Mouse (Mus musculus) megakaryocyte-erythroid progenitor cell, adult 5 weeks (primary cell): ENCODE measurements around the gene Cdhr1. TPM values are rescaled to one million over a fixed set of nuclear protein-coding genes. Genes with fewer than 3 reads are reported as not detected.

Experiments
- polyA plus RNA-seq: library from polyadenylated mRNA; stranded (reverse); fragments of >175 nt; gene quantifications from 2 replicates; pipeline ENCODE4 v1.2.3, GENCODE M21; 2012

The Cdhr1 gene
- not detected in 2 replicates for polyA plus RNA-seq

DNA sequence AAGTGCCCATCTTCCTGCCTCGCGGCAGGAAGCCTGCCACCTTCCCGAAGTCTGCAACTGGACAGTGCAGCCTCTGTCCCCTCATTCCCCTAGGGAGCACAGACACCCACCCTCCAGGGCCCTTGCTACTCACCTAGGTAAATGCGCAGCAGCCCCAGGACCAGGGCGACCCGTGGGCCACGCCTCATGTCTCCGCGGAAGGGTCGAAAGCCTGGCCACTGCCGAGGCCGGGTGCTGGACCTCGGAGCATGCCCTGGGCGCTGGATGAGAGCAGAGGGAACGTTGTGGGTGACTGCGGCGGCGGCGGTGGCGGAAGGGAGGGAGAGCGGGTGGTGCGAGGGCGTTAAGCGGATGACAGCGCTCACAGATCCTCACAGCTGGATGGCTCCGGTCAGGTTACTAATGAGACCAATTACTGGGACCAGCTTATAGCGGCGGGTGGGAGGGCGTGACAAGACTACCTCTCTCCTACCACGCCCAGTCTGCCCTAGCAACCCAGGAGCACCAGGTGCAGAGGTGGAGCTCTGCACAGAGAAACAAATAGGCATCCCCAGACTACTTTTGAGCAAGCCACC is at the start of gene Cdhr1:
Gene Cdhr1, minus strand, starts transcription at position 392 of the 575 bp plus-strand sequence.

DNA sequence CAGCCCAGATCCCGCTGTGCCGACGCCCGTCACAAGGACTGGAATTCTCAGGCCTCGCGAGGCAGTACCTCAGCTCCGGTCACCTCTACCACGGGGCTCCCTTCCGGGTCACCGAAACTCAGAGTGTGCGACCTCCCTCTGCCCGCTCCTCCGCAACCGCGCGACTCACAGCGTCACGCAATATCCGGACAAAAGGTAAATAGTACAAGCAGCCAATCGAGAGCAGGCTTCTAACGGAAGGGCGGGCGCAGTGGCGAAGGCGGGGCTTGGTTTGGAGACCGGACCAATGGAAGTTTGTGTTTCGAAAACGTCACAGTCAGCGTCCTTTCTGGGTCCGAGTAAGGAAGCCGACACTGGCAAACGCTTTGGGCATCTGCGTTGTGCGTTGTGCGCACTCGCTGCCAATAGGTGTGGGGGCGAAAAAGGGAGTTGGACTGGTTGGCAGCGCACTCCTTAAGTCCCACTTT is 37.0 kb upstream of the Cdhr1 start, which contains the start of gene Ghitm:
Gene Ghitm, minus strand, starts transcription at position 146 of the 467 bp plus-strand sequence.

DNA sequence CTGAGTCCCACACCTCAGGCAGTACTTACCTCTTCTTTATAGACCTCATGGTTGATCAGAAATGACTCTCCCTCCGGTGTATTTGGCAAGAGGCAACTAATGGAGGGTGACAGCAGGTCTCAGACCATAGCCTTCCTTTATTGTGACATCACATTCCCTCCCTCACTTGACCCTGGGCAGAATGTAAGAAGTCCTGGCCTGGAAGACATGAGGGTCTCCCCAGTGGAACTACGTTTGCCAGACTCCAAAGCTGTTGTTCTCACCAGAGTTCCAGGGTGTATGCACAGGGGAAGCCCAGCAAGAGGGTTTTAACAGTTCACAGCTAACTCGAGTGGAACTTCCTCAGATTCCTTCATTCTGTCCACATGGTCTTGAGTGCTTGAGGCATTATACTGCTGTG is 15.8 kb upstream of the Cdhr1 start, which contains the start of gene 2610528A11Rik:
Gene 2610528A11Rik, minus strand, starts transcription at position 101 of the 400 bp plus-strand sequence.

DNA sequence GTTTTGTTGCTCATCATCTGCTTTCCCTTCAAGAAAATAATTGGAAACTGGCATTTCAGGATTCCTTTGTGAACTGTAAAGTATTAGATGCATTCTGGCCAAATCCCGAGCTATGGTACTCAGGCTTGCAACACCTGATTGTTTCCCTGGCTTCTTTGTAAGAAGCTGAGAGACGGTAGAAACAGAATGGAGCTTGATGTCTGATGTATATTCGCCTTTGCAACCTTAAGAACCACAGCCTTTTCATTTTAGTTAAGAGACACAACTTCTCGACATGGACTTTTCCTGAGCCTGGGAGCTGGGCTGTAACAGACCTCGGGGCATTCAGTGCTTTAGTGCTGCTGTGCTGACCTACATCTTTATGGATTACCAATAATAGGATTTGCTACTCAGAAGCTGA is 30.5 kb downstream of the Cdhr1 start, which contains the start of gene Lrit2:
Gene Lrit2, plus strand, starts transcription at position 301 of the 400 bp plus-strand sequence.

DNA sequence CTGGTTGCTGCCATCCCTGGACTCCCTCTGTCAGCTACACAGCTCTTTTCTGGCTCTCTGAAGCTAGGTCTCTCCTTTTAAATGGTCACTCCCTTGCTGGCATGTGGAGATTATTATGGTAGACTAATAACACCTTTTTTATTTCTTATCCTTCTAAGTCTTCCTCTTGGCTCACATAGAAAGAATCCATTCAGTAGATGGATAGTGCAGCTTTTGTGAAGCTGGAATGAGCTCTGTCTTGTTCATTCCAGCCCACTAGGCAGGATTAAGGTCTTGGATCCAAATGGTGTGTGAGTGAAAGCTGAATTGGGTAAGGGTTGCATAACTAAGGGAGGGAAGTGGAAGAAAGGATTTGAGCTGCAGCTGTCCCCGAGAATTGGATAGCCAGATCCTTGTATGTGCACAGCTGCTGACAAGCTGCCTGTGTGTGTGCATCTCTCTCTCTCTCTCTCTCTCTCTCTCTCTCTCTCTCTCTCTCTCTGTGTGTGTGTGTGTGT is 49.2 kb downstream of the Cdhr1 start, which contains the start of gene Rgr:
Gene Rgr, minus strand, starts transcription at position 51 of the 497 bp plus-strand sequence.

Other genes with a start within 250 kb of the Cdhr1 start
- 0.93 and 1.4 TPM in 2 replicates for gene Ccser2, start 129.6 kb downstream of the Cdhr1 start, polyA plus RNA-seq
- gene Rgr, start 49.4 kb downstream of the Cdhr1 start, polyA plus RNA-seq: not detected in 2 replicates
- gene Lrit1, start 43.5 kb downstream of the Cdhr1 start, polyA plus RNA-seq: not detected in 2 replicates
- not detected in 2 replicates for gene Lrit2, start 30.4 kb downstream of the Cdhr1 start, polyA plus RNA-seq
- 0.10 and 0.40 TPM in 2 replicates for gene 2610528A11Rik, start 15.7 kb upstream of the Cdhr1 start, polyA plus RNA-seq
- gene Ghitm, start 36.9 kb upstream of the Cdhr1 start, polyA plus RNA-seq: 22.1 and 27.6 TPM in 2 replicates